In genomic region chr7:19358634-19359033, GRCm38 (mm10) we compare ENCODE assay signal across 8 mouse cellular contexts. TPM values are rescaled to one million over a fixed set of nuclear protein-coding genes. Genes with fewer than 3 reads are reported as not detected.
DNase-seq lines count a peak whose midpoint lies in the region; ATAC-seq lines count a peak whose summit lies in the region.

No protein-coding gene starts in this region.

- no peaks in the 10 kb centered on the region for H3K27me3 ChIP-seq in forebrain, embryonic 15.5 days
- H3K27me3 ChIP-seq in liver, embryonic 16.5 days (ENCODE audit: control insufficient read depth, insufficient read depth, low read depth, low read length), result no peaks in the 10 kb centered on the region

- no peaks in the 10 kb centered on the region for H3K9me3 ChIP-seq in forebrain, embryonic 15.5 days
- H3K9me3 ChIP-seq in liver, embryonic 16.5 days (replicated peaks; ENCODE audit: control insufficient read depth, low read length), result no peaks in the 10 kb centered on the region

- H3K4me1 ChIP-seq in forebrain, embryonic 15.5 days, result peaks cover 37% of the 10 kb centered on the region
- H3K4me1 ChIP-seq in liver, embryonic 16.5 days (ENCODE audit: control insufficient read depth, low read depth, low read length), result peaks cover 40% of the 10 kb centered on the region

- peaks cover 21% of the 10 kb centered on the region for H3K36me3 ChIP-seq in forebrain, embryonic 15.5 days
- peaks cover 2% of the 10 kb centered on the region; the same call in 1 of the 2 replicates for H3K36me3 ChIP-seq in liver, embryonic 16.5 days (ENCODE audit: control insufficient read depth, insufficient read depth)

- peak overlapping the region; percentile 64 for H3K9ac ChIP-seq in forebrain, embryonic 15.5 days (replicated peaks)
- H3K9ac ChIP-seq in liver, embryonic 16.5 days (ENCODE audit: low read depth, low read length), result peak overlapping the region; percentile 72

- peak; percentile 87 for DNase-seq in heart, adult 11 months
- DNase-seq in heart, adult 9 months (ENCODE audit: low spot score in 2 of 2), result no peak
- peak; percentile 23 for DNase-seq in CD4-positive helper T cell, adult 2 months (ENCODE audit: low read depth, low spot score)
- no peak for DNase-seq in adrenal gland, postnatal 36 days
- DNase-seq in ovary, postnatal 36 days (ENCODE audit: low spot score), result no peak
- no peak for DNase-seq in retina, embryonic 14.5 days (ENCODE audit: low spot score)

- no peak overlapping the region for H3K27ac ChIP-seq in forebrain, embryonic 15.5 days (replicated peaks)
- no peak overlapping the region for H3K27ac ChIP-seq in liver, embryonic 16.5 days (ENCODE audit: low read length)

- peak overlapping the region; percentile 96 for H3K4me2 ChIP-seq in forebrain, embryonic 15.5 days (replicated peaks)
- peak overlapping the region; percentile 100 for H3K4me2 ChIP-seq in liver, embryonic 16.5 days (ENCODE audit: low read depth, low read length)

- peak overlapping the region; percentile 68 for H3K4me3 ChIP-seq in forebrain, embryonic 15.5 days
- peak overlapping the region; percentile 77 for H3K4me3 ChIP-seq in liver, embryonic 16.5 days (ENCODE audit: low read depth, low read length)

- 21% methylated on average over 13 of the region's 13 CpGs for WGBS in forebrain, embryonic 15.5 days
- 9% methylated on average over 13 of the region's 13 CpGs for WGBS in liver, embryonic 16.5 days (ENCODE audit: insufficient replicate concordance)

- no peak for ATAC-seq in forebrain, embryonic 15.5 days (replicated peaks)
- ATAC-seq in liver, embryonic 16.5 days (ENCODE audit: low read depth), result no peak

RNA-seq across cellular contexts. Expression of gene Cd3eap, which starts 0.6 kb away (rescaled TPM):
- 23.9 and 24.0 TPM in 2 replicates for polyA plus RNA-seq in forebrain, embryonic 15.5 days (2015; fragmentation: Nextera tagmentation; extraction: Ambion mirVana)
- 6.8 TPM in 2 replicates for polyA plus RNA-seq in liver, embryonic 16.5 days (2015; fragmentation: Nextera tagmentation; extraction: Ambion mirVana)
- total RNA-seq in adrenal gland, postnatal 36 days (2021), result 10 to 100 TPM; 11.3 to 12.8 TPM

RNA-seq across cellular contexts. Expression of gene Ppp1r13l, which starts 0.9 kb away (rescaled TPM):
- 2.6 and 2.7 TPM in 2 replicates for polyA plus RNA-seq in forebrain, embryonic 15.5 days (2015; fragmentation: Nextera tagmentation; extraction: Ambion mirVana)
- polyA plus RNA-seq in liver, embryonic 16.5 days (2015; fragmentation: Nextera tagmentation; extraction: Ambion mirVana), result 0.57 and 0.85 TPM in 2 replicates
- 1 to 10 TPM; 5.8 to 8.9 TPM for total RNA-seq in adrenal gland, postnatal 36 days (2021)

RNA-seq across cellular contexts. Expression of gene Ercc1, which starts 14.1 kb away (rescaled TPM):
- polyA plus RNA-seq in forebrain, embryonic 15.5 days (2015; fragmentation: Nextera tagmentation; extraction: Ambion mirVana), result 94.6 and 95.4 TPM in 2 replicates
- polyA plus RNA-seq in liver, embryonic 16.5 days (2015; fragmentation: Nextera tagmentation; extraction: Ambion mirVana), result 11.4 and 14.5 TPM in 2 replicates
- total RNA-seq in adrenal gland, postnatal 36 days (2021), result 10 to 100 TPM; 33.0 to 38.8 TPM

RNA-seq across cellular contexts. Expression of gene Ercc2, which starts 23.2 kb away (rescaled TPM):
- polyA plus RNA-seq in forebrain, embryonic 15.5 days (2015; fragmentation: Nextera tagmentation; extraction: Ambion mirVana), result 22.8 and 24.2 TPM in 2 replicates
- polyA plus RNA-seq in liver, embryonic 16.5 days (2015; fragmentation: Nextera tagmentation; extraction: Ambion mirVana), result 5.9 and 6.2 TPM in 2 replicates
- total RNA-seq in adrenal gland, postnatal 36 days (2021), result 10 to 100 TPM; 29.7 to 32.8 TPM

RNA-seq across cellular contexts. Expression of gene Klc3, which starts 45.3 kb away (rescaled TPM):
- polyA plus RNA-seq in forebrain, embryonic 15.5 days (2015; fragmentation: Nextera tagmentation; extraction: Ambion mirVana), result 2.2 and 2.3 TPM in 2 replicates
- 0.34 and 0.51 TPM in 2 replicates for polyA plus RNA-seq in liver, embryonic 16.5 days (2015; fragmentation: Nextera tagmentation; extraction: Ambion mirVana)
- total RNA-seq in adrenal gland, postnatal 36 days (2021), result 1 to 10 TPM in 1 of 2 experiments, under 1 TPM in 1; 0.89 to 2.2 TPM

Comparison
In these comparisons a context has a peak if more than half of its experiments do, and no peak if none do; other contexts are left out.
1. DNase-seq: peak in heart, adult 11 months (single experiment) and CD4-positive helper T cell, adult 2 months (single experiment); none in heart, adult 9 months (0 of 2), adrenal gland, postnatal 36 days (0 of 2), ovary, postnatal 36 days (single experiment) and retina, embryonic 14.5 days (single experiment).